Mouse (Mus musculus): ENCODE results near the gene Lrrc32. TPM values are rescaled to one million over a fixed set of nuclear protein-coding genes. Genes with fewer than 3 reads are reported as not detected.

The Lrrc32 gene
- polyA plus RNA-seq, 1 experiment from 2014 or later, result 4.3 TPM

DNA sequence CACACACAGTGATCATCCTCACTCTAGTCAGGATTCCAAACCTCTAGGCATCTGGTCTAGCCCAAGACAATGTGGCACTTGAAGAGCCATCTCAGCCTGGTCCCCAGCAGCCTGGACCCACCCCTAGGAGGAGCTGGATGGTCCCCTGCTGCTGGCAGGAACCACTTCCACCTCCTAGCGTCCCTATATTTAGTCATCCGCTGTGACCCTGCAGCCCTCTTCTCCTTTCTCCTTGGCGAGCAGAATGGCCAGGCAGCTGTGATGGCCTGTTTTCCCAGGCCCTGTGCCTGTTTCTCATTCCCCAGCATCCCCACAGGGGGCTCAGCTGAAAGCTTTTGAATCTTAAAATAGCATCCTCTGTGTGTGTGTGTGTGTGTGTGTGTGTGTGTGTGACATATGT is 59.8 kb downstream of the Lrrc32 start:
- Histone ChIP-seq H3K4me1 (ENCODE audit: control insufficient read depth, insufficient read depth, low read length) (no peaks in the 10 kb centered on the region), H3K36me3 (ENCODE audit: control insufficient read depth, insufficient read depth, low read length) (no peaks in the 10 kb centered on the region), H3K4me3 (ENCODE audit: low read depth, low read length) (no peak overlapping the region), H3K27ac (ENCODE audit: low read depth, low read length) (no peak overlapping the region), H3K9ac (ENCODE audit: low read length) (no peak overlapping the region), H3K27me3 (ENCODE audit: control insufficient read depth, insufficient read depth, low read length) (no peaks in the 10 kb centered on the region), H3K9me3 (ENCODE audit: control insufficient read depth, low read length) (no peaks in the 10 kb centered on the region), H3K4me2 (no peak overlapping the region)
- DNase-seq (ENCODE audit: low spot score, missing footprints), result no peak
- 41% methylated on average over 3 of the region's 3 CpGs for WGBS
- no peak for ATAC-seq (ENCODE audit: low FRiP score)

DNA sequence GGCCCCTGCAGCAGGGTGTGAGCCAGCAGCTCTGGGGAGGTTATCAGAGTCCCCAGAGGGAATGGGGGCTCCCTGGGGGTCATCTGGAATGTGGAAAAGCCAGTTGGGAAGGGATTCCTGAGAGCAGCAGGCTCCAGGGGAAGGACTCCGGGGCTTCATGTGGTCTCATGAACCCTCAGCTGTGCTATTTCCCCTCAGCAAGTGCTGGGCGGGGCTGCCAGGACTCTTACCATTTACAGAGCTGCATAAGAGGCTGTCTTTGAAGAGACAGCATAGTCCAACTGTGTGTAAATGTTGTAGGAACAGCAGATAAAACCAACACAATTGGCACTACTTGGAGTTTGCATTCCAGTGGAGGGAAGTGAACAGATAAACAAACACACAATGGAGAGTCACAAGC is 61.5 kb downstream of the Lrrc32 start:
- H3K4me1 ChIP-seq (ENCODE audit: control insufficient read depth, insufficient read depth, low read length), result no peaks in the 10 kb centered on the region
- H3K4me3 ChIP-seq (ENCODE audit: low read depth, low read length), result no peak overlapping the region
- ATAC-seq (ENCODE audit: low FRiP score) (no peak), DNase-seq (ENCODE audit: low spot score, missing footprints) (no peak)
- H3K27me3 ChIP-seq (ENCODE audit: control insufficient read depth, insufficient read depth, low read length), result no peaks in the 10 kb centered on the region
- no peaks in the 10 kb centered on the region for H3K36me3 ChIP-seq (ENCODE audit: control insufficient read depth, insufficient read depth, low read length)
- H3K27ac ChIP-seq (ENCODE audit: low read depth, low read length), result no peak overlapping the region
- H3K9ac ChIP-seq (ENCODE audit: low read length), result no peak overlapping the region
- no peaks in the 10 kb centered on the region for H3K9me3 ChIP-seq (ENCODE audit: control insufficient read depth, low read length)
- WGBS, result 63% methylated on average over 2 of the region's 2 CpGs
- H3K4me2 ChIP-seq, result no peak overlapping the region

DNA sequence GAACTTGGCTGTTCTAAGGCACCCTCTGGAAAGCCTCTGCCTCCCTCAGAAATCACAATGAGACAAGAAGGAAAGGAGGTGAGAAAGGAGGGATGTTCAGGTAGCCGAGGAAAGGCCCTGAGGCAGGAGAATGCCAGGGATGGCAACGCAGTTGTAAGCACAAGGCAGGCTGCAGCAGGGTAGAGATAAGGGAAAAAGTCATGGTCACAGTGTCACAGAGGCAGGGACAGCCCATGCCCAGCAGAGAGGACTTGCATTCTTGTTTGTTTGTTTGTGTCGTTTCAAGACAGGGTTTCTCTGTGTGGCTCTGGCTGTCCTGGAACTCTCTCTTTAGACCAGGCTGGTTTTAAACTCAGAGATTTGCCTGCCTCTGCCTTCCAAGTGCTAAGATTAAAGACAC is 62.0 kb downstream of the Lrrc32 start:
- H3K4me3 ChIP-seq (ENCODE audit: low read depth, low read length), result no peak overlapping the region
- no peak overlapping the region for H3K4me2 ChIP-seq
- H3K27ac ChIP-seq (ENCODE audit: low read depth, low read length), result no peak overlapping the region
- H3K9ac ChIP-seq (ENCODE audit: low read length), result no peak overlapping the region
- no peaks in the 10 kb centered on the region for H3K36me3 ChIP-seq (ENCODE audit: control insufficient read depth, insufficient read depth, low read length)
- no peaks in the 10 kb centered on the region for H3K27me3 ChIP-seq (ENCODE audit: control insufficient read depth, insufficient read depth, low read length)
- no peak for DNase-seq (ENCODE audit: low spot score, missing footprints)
- no peak for ATAC-seq (ENCODE audit: low FRiP score)
- H3K4me1 ChIP-seq (ENCODE audit: control insufficient read depth, insufficient read depth, low read length), result no peaks in the 10 kb centered on the region
- 82% methylated on average over 3 of the region's 3 CpGs for WGBS
- no peaks in the 10 kb centered on the region for H3K9me3 ChIP-seq (ENCODE audit: control insufficient read depth, low read length)

Other genes starting within 250 kb of the Lrrc32 start
- gene Acer3, start 168.1 kb upstream of the Lrrc32 start, polyA plus RNA-seq (2014; fragmentation: Nextera tagmentation; extraction: Ambion mirVana), result 15.8 and 16.6 TPM in 2 replicates
- gene Tsku, start 128.0 kb upstream of the Lrrc32 start, polyA plus RNA-seq (2014; fragmentation: Nextera tagmentation; extraction: Ambion mirVana), result 7.3 and 7.7 TPM in 2 replicates
- gene Gucy2d, start 48.9 kb upstream of the Lrrc32 start, polyA plus RNA-seq (2014; fragmentation: Nextera tagmentation; extraction: Ambion mirVana), result not detected in 2 replicates
- 65.4 and 67.9 TPM in 2 replicates for gene Emsy, start 167.5 kb downstream of the Lrrc32 start, polyA plus RNA-seq (2014; fragmentation: Nextera tagmentation; extraction: Ambion mirVana)
- 91.3 and 95.2 TPM in 2 replicates for gene Thap12, start 213.8 kb downstream of the Lrrc32 start, polyA plus RNA-seq (2014; fragmentation: Nextera tagmentation; extraction: Ambion mirVana)